Mouse (Mus musculus): ENCODE data around the gene Frg2f1.
"Not testable (repeated sequence)": the region's sequence is repeated elsewhere in the genome, so short reads cannot be mapped to it uniquely, and the experiment has no call there.

Gene Frg2f1

DNA sequence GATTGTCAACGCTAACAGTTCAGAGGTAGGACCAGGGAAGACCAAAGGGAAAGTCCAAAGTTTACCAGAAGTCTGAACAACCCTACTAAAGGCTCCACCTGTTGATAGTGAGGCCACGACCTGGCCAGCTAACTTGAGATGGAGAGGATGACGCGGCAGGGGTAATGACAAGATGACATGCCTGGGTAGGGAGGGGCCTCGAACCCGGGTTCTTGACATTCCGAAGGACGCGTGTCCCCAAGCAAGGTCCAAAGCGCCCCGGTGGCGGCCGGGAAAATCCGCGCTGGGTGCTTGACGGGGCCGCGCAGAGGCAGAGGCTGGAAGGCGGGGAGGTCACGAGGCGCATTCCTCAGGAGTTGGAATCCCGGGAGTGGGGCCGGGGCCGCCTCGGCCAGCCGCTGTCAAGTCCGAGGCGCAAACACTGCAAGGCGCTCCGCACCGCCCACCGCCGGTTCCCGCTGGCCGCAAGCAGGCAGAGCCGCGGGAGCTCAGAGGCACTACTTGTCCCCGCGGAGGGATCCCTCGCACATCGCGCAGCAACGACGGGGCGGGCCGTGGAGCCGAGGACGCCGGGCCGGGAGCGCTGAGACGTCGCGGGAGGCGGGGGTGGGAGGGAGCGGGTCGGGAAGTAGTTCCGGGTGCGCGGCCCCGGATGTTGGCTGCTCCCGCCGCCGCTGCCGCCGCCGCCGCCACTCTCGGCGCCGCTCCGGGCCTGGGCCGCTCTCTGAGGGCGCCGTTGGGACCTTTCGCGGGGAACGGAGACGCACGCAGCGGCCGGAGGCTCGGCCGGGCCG, at the start of gene Frg2f1:
Gene Frg2f1, minus strand, starts transcription at position 499 of the 794 bp plus-strand sequence.
- in situ Hi-C loops (cut with MseI, MboI) = no loop called here

DNA sequence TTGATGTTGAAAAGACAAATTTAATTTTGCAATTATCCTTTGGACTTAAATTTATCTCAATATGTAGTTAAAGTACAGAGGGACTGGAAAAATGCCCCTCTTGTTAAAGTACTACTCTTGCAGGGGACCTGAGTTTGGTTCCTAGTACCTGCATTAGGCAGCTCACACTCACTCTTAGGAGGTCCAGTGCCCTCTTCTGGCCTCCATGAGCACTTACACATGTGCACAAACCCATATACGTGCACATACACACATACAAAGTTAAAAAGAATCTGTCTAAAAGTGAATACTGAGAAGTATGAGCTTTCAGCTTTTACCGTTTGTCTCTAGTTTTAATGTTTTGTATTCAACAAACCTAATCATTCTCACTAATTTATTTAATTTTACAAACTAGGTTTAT, 48.7 kb upstream of the Frg2f1 start:
- in situ Hi-C loops (cut with MseI, MboI) = no loop called here

DNA sequence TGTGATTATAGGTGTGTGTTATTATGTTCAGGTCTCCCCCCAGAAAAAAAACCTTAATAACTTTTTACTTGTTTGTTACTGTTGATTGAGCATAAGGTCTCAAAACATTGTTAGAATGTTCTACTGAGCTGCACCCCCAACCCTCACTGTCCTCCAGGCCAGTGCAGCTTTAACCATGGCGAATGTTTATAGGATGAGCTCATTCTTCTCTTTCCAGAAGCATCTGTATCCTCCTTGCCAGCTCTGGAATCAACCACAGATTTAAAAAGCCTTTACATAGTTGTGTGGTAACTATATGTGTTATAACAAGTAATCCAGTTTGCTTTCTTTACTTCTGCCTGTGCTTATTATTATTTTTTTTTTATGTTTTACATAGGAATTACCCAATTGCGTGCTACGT, 36.1 kb upstream of the Frg2f1 start:
- in situ Hi-C loops (cut with MseI, MboI) = no loop called here

DNA sequence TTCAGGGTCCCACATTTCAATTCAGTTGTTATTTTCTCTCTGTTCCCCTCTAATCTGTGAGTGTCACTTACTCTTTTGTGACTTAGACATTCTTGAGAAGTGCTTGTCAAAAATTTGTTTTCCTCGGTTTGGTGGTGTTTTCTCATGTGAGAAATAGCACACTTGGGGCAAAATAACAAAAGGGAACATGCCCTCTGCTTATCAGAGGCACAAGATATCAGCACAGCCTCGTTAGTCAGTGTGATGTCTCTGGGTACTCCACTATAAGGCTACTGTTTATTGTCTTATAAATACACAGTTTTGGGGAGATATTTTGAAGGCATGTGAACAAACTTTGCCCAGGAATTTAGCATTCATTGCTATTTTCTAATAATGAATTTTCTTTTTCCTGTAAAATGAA, 35.2 kb upstream of the Frg2f1 start:
- in situ Hi-C loops (cut with MseI, MboI) = no loop called here

DNA sequence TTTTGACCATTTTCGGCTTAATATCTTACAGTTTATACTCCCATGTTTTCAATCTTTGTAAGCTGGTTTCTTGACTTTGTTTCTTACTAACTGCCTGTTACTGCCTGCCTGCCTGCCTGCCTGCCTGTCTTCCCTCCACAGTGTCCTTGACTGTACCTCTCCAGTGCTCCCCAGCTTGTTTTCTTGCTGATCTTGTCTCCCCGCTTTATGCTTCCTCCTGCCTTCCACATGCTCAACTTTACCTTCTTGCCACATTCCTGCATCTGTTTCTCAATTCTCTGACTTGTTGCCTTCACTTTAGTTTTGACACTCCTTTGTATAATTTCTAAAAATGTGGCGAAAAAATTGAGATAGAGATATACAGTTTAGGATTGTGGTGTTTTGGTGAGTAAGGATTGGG, 33.4 kb upstream of the Frg2f1 start:
- in situ Hi-C loops (cut with MseI, MboI) = no loop called here

DNA sequence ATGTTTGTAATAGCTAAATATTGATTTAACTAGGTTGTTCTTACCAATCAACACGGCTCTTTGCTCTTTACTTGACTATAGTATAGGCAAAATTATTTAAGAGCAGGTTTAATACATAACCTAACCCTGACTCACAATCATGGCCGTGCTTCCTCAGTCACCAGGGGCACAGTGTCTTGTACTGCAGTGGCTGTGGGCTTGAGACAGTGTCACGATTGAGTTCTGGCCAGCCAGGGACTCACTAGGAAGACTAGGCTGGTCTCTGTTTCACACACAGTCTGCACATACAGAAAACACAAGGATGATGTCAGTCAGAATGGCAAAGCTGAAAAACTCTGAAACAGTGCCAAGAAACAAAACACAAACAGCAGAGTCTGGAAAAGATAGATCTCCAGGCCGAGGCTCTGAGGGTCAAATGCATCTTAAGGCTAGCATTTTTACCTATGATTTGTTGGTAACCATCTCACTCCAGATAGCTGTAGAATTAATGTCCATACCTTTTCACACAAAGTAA, 27.1 kb upstream of the Frg2f1 start:
- in situ Hi-C loops (cut with MseI, MboI) = no loop called here

DNA sequence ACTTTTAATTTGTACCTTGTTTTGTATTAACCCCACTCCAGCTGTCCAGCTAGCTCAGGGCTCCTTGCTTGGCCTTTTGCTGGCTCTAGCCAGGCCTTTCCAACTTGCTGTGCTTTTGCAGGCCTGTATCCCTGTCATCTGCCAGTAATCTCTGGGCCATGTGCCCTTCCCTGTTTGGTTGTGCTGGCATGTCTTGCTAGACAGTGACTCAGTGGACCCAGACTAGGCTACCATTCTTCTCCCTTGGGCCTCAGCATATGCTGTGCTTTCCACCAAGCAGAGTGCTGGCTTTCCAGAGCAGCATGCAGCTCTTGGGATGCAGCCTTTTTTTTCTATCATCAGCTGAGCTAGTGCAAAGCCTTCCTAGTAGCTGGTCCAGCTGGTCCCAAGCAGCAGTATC, 23.8 kb upstream of the Frg2f1 start:
- in situ Hi-C loops (cut with MseI, MboI) = no loop called here

DNA sequence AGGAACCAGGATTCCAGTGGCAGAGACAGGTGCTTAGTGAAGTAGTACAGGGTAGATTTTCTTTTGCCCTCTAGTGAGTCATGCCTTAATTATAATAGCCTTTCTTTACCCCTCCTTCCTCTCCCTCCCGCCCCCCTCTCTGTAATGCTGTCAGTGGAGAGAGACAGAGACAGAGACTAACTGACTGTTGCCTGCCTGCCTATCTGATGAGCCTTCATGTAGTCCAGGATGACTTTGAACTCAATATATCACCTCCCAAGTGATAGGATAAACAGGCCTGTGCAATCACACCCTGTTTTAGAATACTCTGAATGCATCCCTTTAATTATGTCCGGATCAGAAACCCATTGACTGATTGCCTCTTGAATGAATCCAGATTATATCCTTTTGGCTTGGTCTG, 16.1 kb upstream of the Frg2f1 start:
- in situ Hi-C loops (cut with MseI, MboI) = no loop called here

DNA sequence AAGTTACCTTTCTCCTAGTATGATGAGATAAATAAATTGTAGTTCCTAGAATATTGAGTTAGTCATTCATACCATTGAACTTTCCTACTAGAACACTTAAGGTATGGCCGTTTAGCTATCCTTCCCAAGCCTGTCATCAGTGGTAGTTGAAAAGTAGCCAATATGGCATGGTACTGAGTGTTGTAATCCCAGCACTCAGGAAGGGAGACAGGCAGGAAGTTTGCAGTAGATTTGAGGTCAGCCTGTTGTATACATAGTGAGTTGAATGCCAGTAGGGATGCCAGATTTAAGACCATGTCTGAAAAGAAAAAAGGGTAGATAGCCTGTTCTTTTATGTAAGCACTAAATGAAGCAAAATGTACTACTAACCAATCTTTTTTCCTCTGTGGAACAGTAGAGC, 11.5 kb upstream of the Frg2f1 start:
- in situ Hi-C loops (cut with MseI, MboI) = no loop called here

DNA sequence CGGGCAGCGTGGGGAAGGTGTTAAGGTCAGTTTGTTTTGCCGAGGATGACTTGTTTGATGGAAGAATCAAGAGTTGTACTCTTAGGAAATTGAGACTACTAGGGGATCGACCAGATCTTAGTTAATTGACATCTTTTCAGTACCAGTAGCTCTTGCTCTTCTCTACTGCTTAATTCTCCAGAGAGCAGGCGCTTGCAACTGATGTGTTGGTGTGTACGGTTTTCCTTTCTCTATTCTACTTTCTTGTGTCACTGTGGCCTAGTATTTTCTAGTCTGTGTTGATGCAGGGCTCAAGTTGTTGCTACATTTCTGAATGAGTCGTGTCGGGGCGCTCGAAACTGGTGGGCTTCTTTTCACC, 1.2 kb upstream of the Frg2f1 start:
- in situ Hi-C loops (cut with MseI, MboI) = no loop called here

DNA sequence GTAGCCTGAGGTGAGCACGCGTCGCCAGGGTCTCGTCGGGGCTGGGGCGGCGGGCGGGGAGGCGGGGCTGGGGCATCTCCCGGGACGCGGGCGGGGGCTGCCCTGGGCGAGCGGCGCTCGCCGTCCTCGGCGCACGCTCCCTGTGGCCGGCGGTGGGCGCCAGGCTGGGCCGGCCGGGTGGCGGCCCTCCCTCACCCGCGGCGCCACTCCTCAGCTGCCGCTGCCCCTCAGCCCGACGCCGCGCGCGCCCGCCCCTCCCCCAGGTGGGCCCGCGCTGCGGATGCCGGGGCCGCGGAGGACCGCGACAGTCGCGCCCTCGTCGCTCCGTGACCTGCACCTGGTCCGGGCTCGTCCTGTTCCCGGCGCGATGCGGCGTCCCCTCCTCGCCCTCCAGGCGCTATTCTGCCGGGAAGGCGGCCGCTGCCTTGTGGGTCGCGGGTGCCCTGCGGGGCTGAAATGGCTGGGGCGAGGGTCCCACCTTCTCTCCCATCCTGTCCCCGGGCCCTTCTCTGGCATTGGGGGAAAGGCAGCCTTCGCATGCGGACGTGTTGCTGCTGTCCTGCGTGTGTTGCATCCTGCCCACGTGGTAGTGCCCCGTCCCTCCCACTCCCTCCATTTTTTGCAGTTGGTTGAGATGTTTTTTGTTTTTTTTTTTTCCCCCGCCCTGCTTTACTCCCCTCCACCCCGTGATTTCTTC, 655 bp upstream of the Frg2f1 start:
- in situ Hi-C loops (cut with MseI, MboI) = no loop called here

DNA sequence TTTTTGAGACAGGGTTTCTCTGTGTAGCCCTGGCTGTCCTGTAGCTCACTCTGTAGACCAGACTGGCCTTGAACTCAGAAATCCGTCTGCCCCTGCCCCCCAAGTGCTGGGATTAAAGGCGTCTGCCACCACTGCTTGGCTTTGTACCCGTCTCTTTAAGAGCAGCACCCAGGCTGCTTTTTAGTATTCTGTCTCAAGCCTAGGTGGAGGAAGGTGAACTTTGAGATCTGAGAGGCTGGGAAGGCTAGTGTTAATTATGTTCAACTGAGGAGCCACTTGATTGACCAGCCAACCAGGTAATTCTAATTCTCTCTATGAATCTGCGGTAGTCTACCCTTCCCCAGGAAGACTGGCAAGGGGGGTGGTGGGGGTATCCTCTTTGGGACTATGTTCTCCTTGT, 1.9 kb downstream of the Frg2f1 start:
- in situ Hi-C loops (cut with MseI, MboI) = no loop called here

DNA sequence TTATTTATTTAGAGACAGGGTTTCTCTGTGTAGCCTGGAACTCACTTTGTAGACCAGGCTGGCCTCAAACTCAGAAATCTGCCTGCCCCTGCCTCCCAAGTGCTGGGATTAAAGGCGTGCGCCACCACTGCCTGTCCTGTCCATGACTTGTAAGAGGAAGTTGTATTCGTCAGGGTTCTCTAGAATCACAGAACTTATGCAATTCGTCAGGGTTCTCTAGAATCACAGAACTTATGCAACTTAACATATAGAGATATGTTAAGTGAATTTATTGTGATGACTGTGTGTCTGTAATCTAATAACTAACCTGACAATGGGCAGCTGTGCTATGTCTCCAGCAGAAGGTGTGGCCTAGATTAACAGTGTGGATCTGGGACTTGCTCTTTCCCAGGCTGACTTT, 2.7 kb downstream of the Frg2f1 start, which contains the start of gene Foxj3:
Gene Foxj3, plus strand, starts transcription at position 390 of the 400 bp plus-strand sequence.
- in situ Hi-C loops (cut with MseI, MboI) = not testable (repeated sequence)

DNA sequence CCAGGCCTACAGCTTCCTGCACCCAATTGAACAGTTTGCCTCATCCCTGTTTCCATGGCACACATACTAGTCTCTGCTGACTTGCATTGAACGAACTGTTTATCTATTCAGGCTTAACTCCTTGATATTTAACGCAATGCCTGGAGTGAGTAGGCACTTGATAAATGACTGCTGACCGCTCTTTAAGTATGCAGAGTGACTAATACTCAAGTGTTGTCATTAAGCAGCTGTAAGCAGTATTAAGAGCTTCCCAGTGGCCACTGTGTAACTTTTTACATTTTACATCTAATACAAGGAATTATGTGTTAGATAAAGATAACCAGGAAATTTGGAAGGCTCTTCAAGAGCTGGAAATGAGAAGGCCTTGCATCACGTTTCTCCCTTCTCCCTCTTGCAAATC, 4.2 kb downstream of the Frg2f1 start:
- in situ Hi-C loops (cut with MseI, MboI) = no loop called here

DNA sequence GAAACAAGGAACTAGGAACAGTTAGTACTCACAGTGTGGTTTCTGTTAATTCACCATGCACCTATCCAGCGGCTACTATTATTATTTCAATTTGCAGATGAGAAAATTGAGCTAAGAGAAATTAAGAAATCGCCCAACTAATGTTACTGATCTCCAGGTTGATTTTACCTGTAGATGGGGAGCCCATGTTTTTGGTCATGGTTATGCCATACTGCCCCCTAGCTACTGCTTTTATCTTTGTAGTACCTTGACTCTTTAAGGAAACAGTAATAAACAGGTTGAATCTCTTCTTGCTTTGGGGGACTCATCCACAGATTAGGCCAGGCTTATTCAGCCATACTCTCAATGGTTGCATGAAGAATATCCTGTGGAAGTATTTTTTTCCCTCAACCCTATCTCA, 7.5 kb downstream of the Frg2f1 start:
- in situ Hi-C loops (cut with MseI, MboI) = no loop called here

DNA sequence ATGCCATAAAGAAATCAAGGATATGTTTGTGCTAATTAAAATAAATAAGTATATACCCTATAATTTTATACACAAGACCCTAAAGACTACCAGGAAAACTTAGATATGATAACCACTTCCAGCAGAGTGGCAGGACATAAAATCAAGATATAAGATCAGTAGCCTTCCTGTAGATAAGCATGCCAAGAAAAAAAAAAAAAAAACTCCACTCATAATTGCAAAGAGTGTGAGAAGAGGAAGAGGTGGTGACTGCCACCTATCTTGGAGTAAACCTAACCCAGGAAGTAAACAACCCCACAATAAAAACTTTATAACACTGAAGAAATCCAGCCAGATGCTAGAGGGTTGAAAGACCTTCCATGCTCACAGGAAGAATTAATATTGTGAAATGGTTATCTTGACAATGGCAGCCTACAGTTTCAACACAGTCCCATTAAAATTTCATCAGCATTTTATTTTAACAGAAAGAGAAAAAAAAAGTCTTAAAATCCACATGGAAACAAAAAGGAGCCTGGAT, 12.9 kb downstream of the Frg2f1 start:
- in situ Hi-C loops (cut with MseI, MboI) = no loop called here

DNA sequence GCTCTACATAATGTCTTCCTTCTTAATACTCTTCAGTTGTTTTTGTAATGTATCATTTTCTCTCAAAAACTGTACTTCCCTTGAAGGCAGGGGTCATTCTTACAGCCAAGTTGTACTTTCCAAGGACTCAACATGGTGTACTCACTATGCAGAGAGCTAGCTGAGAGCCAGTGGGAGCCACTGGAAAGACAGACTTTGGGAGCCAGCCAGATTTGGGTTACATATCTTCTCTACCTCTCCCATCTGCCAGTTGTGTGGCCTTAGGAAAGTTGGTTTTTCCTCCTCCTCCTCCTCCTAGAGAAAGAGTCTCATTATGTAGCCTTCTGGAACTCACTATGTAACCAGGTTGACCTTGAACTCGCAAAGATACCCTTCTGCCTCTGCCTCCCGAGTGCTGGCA, 14.9 kb downstream of the Frg2f1 start:
- in situ Hi-C loops (cut with MseI, MboI) = no loop called here

DNA sequence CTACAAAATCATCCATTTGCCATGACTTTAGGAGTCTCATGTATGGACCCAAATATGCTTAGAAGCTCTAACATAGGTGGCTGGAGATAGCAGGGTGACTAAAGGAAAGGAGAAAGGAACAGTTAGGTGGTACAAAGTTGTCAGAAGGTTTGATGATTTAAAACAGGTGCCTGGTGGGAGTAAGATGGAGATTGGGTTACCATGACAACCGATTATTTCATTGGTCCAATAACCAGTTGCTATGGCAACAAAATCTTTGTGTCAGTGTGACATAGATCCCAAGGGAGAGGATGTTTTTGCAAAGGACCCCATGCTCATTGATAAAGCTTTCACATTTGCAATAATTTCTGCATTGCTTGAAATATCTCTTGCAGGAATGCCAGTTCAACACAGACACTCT, 15.3 kb downstream of the Frg2f1 start:
- in situ Hi-C loops (cut with MseI, MboI) = no loop called here

DNA sequence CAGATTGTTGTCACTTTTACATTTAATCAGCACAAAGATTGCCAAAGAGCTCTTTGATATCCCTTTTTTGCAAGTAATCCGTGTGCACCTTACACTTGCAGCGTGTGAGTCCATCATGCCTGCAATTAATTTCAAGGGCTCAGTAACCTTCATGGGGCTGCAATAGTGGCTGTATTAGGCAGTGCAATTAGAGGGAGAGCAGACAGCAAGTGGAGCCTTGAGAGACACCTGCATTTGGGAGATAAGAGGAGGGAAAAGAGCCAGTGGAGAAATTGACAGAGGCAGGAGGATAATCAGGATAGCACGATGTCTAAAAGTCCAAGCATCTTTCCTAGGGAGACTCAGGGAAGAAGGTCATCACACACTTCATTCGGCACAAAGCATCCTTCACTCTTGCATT, 15.8 kb downstream of the Frg2f1 start:
- in situ Hi-C loops (cut with MseI, MboI) = no loop called here

DNA sequence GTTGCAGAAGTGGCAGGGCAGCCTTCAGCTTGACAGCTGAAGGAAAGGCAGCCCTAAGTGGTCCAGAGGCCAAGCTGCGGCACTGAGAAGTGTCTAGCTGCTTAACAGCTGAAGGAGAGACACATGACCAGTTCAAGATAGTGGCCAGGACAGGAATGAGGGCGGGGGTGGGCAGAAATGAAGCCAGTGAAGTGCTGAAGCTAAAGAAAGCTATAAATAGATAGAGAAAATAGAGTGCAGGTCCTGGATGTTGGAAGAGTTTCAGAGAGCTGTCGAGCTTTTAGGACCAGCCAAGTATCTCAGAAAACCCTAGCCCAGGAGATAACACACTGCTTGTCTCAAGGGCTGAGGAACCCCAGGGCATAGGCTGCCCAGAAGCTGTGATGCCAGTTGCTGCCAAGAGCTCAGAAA, 26.6 kb downstream of the Frg2f1 start:
- in situ Hi-C loops (cut with MseI, MboI) = no loop called here

DNA sequence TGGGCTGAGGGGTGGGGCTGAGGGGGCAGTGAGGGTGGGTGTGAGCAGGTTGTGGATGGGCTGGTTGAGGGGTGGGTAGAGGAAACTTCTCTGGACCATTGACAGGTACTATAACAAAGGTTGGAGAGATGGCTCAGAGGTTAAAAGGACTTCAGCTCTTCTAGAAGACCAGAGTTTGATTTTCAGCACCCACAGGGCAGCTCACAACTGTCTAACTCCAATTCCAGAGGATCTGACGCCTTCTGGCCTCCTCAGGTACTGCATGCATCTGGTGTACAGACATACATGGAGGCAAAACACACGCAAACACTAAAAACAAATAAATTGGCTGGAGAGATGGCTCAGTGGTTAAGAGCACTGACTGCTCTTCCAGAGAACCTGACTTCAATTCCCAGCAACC, 27.7 kb downstream of the Frg2f1 start:
- in situ Hi-C loops (cut with MseI, MboI) = no loop called here

DNA sequence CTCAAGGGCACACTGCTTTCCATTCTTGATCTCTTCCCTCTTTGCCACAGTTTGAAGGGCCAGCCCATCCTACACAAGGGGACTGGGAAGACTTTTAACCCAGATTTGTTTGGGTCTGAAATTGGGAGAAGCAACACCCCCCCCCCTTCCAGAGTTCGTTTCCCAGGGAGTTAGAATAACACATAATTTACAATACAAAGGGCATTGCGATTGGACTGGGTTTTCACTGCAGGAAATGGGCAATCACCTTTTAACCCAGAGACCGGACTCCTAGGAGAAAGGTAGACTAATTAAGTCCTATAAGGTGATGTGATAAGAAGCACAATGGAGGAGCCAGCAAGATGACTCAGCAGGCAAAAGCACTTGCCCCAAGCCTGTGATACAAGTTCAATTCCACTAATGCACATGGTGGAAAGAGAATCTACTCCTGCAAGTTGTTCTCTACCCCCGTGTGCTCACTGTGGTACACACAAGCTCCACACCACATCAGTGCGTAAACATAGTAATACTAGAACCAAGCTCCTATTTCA, 40.9 kb downstream of the Frg2f1 start:
- in situ Hi-C loops (cut with MseI, MboI) = no loop called here

DNA sequence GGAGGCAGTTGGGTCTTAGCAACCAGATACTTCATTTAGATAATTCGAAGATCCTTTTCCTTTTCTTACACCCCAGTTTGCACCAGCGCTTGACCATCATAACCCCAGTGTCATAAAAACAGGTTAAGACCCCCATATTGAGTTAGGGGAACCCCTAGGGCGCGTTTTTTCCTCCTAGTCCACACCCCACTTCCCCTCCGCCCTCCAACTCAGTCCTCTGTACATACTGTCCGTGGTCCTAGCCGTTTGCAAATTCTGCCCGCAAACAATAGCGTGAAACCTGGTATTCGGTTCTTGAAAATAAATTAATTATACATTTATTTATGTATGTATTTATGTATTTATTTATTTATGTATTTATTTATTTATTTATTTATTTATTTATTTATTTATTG, 46.4 kb downstream of the Frg2f1 start:
- in situ Hi-C loops (cut with MseI, MboI) = no loop called here
